Mouse (Mus musculus) forebrain, embryonic 12.5 days (tissue): ENCODE data around the gene Foxo3. TPM values are rescaled to one million over a fixed set of nuclear protein-coding genes. Genes with fewer than 3 reads are reported as not detected.

Experiments
- ATAC-seq: fragments of 200-750 bp; cut with Nextera tagmentation; 2 replicates; pipeline ENCODE4 v1.8.0; 2017; ENCODE audit warnings: moderate TSS enrichment; ENCODE audit not compliant: low FRiP score
- H3K27ac ChIP-seq: fragments of 300-500 bp; sonication (generic); 2 replicates; pipeline ENCODE4 v1.5.1; 2016; ENCODE audit warnings: mild to moderate bottlenecking
- H3K27me3 ChIP-seq: fragments of 300-500 bp; sonication (generic); 2 replicates; pipeline ENCODE4 v1.6.1; 2016; ENCODE audit warnings: mild to moderate bottlenecking
- H3K36me3 ChIP-seq: fragments of 300-500 bp; sonication (generic); replicated peaks from 2 replicates; pipeline ENCODE4 v1.6.1; 2016; ENCODE audit warnings: mild to moderate bottlenecking
- H3K4me1 ChIP-seq: fragments of 300-500 bp; sonication (generic); 2 replicates; pipeline ENCODE4 v1.6.1; 2016
- H3K4me2 ChIP-seq: fragments of 300-500 bp; sonication (generic); 2 replicates; pipeline ENCODE4 v1.6.1; 2016; ENCODE audit warnings: mild to moderate bottlenecking, moderate library complexity
- H3K4me3 ChIP-seq: fragments of 300-500 bp; sonication (generic); replicated peaks from 2 replicates; pipeline ENCODE4 v1.5.1; 2016; ENCODE audit warnings: mild to moderate bottlenecking
- H3K9ac ChIP-seq: fragments of 300-500 bp; sonication (generic); 2 replicates; pipeline ENCODE4 v1.6.1; 2016; ENCODE audit warnings: mild to moderate bottlenecking
- H3K9me3 ChIP-seq: fragments of 300-500 bp; sonication (generic); 2 replicates; pipeline ENCODE4 v1.6.1; 2016
- WGBS: fragments of 180-500 bp; shearing (Covaris S2); methylation state at CpG from one replicate; pipeline ENCODE4 v1.1.7; 2016; 5-methylcytosine and 5-hydroxymethylcytosine counted together
- polyA plus RNA-seq: library from polyadenylated mRNA; unstranded; fragments of >200 nt; fragmentation: Nextera tagmentation; extraction: Ambion mirVana; gene quantifications from 2 replicates; pipeline ENCODE4 v1.2.1, GENCODE M21; 2016

The Foxo3 gene
- polyA plus RNA-seq, 1 experiment from 2014 or later: 3.1 TPM

DNA sequence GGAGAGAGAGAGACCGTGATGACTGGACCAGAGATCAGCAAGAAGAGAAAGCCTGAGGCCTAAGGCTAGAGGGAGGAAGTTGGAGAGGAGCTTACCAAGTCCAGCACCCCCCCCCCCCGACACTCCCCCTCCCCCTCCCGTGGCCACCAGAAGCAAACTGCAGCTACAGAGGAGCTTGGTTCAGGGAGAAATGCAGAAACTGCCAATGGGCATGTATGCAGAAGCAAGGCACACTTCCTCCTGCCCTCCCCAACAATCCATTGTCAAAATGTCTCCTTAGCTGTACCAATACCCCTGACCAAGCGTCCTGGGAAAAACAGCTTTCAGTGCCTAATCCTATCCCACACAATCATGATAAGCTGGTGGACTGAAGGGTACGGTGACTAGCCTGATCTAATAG lies 131.8 kb downstream of the Foxo3 start:
- H3K4me3 ChIP-seq: no peak overlapping the region
- no peaks in the 10 kb centered on the region for H3K27me3 ChIP-seq
- no peak overlapping the region for H3K27ac ChIP-seq
- no peaks in the 10 kb centered on the region for H3K36me3 ChIP-seq
- 69% methylated on average over 5 of the region's 5 CpGs for WGBS
- ATAC-seq: no peak
- H3K4me1 ChIP-seq: no peaks in the 10 kb centered on the region
- H3K4me2 ChIP-seq: no peak overlapping the region
- H3K9me3 ChIP-seq: no peaks in the 10 kb centered on the region
- no peak overlapping the region for H3K9ac ChIP-seq

DNA sequence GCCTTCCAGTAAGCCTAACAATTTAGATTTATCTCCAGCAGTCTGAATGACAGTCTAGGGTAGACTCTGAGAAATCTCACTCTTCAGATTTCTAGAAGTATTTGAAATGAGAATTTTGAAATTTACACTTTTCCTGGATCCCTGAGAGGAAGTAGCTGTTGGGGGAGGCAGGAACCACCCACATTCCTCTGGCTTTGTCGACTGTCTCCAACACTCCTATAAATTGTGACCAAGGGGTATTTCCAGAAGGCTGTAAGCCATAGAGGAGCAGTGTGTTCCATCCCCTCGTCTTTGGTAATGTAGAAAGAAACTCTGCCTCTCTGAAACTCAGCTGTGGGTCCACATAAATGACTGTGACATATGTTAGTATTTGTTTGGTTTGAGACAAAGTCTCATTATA lies 132.4 kb downstream of the Foxo3 start:
- WGBS: 78% methylated on average over 2 of the region's 2 CpGs
- no peaks in the 10 kb centered on the region for H3K36me3 ChIP-seq
- ATAC-seq: no peak
- H3K27ac ChIP-seq: no peak overlapping the region
- H3K4me3 ChIP-seq: no peak overlapping the region
- H3K9ac ChIP-seq: no peak overlapping the region
- no peak overlapping the region for H3K4me2 ChIP-seq
- no peaks in the 10 kb centered on the region for H3K9me3 ChIP-seq
- no peaks in the 10 kb centered on the region for H3K27me3 ChIP-seq
- no peaks in the 10 kb centered on the region for H3K4me1 ChIP-seq

DNA sequence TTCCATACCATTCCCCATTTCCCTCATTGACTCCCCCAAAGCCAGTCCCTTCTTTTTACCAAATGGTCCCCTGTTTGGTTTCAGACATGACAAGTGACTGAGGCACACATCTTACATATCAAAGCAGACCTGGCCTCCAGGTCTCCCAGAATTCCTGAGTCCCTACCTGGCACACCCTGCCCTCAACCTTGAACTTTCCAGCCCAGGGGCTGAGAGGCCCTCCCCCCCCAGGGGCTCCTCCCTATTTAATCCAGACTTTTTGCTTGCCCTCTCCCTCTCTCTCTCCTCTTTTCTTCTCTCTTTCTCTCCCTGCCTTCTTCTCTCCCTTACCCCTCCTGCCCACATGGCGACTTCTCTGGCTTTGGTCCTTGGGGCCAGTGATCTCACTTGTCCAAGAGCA lies 133.8 kb downstream of the Foxo3 start:
- no peaks in the 10 kb centered on the region for H3K36me3 ChIP-seq
- no peak overlapping the region for H3K4me3 ChIP-seq
- H3K4me1 ChIP-seq: no peaks in the 10 kb centered on the region
- ATAC-seq: no peak
- H3K9ac ChIP-seq: no peak overlapping the region
- 68% methylated on average over 1 of the region's 1 CpGs for WGBS
- no peak overlapping the region for H3K27ac ChIP-seq
- H3K27me3 ChIP-seq: no peaks in the 10 kb centered on the region
- H3K9me3 ChIP-seq: no peaks in the 10 kb centered on the region
- H3K4me2 ChIP-seq: no peak overlapping the region

DNA sequence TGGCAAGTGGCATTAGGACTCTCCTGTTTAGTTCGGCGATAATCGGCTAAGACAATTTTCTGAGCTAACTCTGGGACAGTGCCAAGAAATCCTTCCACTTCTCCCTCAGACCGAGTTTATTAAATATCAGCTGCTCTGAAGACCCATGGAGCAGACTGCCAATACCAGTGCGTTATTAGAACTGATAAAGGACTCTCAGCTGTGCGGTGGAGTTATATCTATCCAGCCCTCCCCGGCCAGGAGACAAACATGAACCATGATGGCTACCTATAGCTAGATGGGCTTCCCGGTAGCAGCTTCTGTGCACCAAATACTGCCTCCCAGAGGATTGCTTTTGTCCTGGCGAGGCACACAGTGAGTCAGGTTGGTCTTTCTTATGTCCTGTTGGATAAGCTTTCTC lies 134.5 kb downstream of the Foxo3 start:
- no peak for ATAC-seq
- WGBS: 82% methylated on average over 9 of the region's 9 CpGs

DNA sequence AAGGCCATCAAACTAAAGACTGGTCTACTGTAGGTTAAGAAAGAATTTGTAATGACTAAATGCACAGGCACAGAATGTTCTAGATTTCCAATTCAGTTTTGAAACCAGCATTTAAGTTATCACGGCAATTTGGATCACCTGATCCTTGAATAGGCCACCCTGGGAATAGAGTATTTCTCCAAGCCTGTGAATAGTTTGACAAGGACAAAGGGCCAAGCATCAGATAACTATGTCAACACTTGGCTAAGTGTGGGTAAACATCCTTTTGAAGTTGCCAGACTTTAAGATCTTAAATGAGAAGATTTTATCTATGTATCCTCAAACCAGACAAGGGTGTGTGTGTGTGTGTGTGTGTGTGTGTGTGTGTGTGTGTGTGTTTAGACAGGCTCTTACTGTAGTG lies 136.8 kb downstream of the Foxo3 start:
- H3K4me1 ChIP-seq: no peaks in the 10 kb centered on the region
- H3K27ac ChIP-seq: no peak overlapping the region
- no peak for ATAC-seq
- H3K9me3 ChIP-seq: no peaks in the 10 kb centered on the region
- H3K4me3 ChIP-seq: no peak overlapping the region
- H3K9ac ChIP-seq: no peak overlapping the region
- no peaks in the 10 kb centered on the region for H3K36me3 ChIP-seq
- H3K27me3 ChIP-seq: no peaks in the 10 kb centered on the region
- H3K4me2 ChIP-seq: no peak overlapping the region
- WGBS: 80% methylated on average over 1 of the region's 1 CpGs

More for the DNA sequence above, 134.5 kb downstream of the Foxo3 start:
- no peaks in the 10 kb centered on the region for H3K4me1 ChIP-seq
- H3K27ac ChIP-seq: no peak overlapping the region
- no peaks in the 10 kb centered on the region for H3K9me3 ChIP-seq
- H3K9ac ChIP-seq: no peak overlapping the region
- no peaks in the 10 kb centered on the region for H3K36me3 ChIP-seq
- no peak overlapping the region for H3K4me3 ChIP-seq
- H3K27me3 ChIP-seq: no peaks in the 10 kb centered on the region
- H3K4me2 ChIP-seq: no peak overlapping the region

DNA sequence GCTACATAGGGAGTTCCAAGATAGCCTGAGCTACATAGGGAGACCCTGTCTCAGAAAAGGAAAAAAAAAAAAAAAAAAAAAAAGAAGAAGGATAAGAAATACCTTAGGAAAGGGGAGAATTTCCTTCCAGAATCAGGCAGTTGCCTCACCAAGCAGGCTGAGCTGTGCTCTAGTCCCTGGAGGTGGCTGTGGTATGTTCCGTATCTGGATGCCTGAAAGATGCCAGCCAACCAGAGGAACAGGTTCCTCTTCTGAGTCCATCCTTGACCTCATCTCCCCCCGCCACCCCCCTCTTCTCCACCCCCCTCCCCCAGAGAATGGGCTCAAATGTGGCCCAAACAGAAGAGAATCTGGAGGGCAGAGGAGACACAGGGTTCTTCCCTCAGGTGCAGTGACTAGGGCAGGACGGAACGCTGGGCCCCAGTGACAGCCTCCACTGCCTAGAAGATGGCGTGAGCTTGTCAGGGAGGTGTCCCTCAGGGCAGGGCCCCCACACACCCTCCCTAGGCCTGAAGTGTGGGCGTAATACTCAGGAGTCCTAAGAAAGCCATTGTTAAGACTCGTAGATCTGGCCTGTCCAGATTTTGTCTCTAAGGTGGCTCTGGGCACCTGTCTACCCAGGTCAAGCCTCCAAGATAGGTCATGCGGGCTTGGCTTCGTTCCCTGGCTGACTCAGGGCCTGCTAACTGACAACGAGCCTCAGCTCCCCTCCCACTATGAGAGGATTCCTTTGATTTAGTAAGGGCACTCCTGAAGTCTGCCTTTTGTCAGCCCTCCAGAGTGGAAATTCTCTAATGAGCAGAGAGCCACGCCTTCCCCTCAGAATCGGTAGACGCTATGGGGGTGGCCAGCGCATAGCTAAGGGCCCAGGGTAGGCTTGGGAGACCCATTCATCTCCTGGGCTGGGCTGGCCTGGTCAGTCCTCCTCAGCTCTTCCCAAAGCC lies 141.5 kb downstream of the Foxo3 start:
- no peaks in the 10 kb centered on the region for H3K9me3 ChIP-seq
- H3K27me3 ChIP-seq: no peaks in the 10 kb centered on the region
- WGBS: 71% methylated on average over 14 of the region's 14 CpGs
- H3K27ac ChIP-seq: no peak overlapping the region
- no peak overlapping the region for H3K9ac ChIP-seq
- H3K4me2 ChIP-seq: no peak overlapping the region
- no peak overlapping the region for H3K4me3 ChIP-seq
- ATAC-seq: no peak
- no peaks in the 10 kb centered on the region for H3K4me1 ChIP-seq
- H3K36me3 ChIP-seq: no peaks in the 10 kb centered on the region

Other genes with a start within 250 kb of the Foxo3 start
- 4.1 and 4.3 TPM in 2 replicates for gene Afg1l, start 201.8 kb upstream of the Foxo3 start, polyA plus RNA-seq
- 250 and 254 TPM in 2 replicates for gene Snx3, start 225.3 kb upstream of the Foxo3 start, polyA plus RNA-seq